Mouse (Mus musculus) stomach, embryonic 14.5 days (tissue): ENCODE data around the gene Maml3. TPM values are rescaled to one million over a fixed set of nuclear protein-coding genes. Genes with fewer than 3 reads are reported as not detected.
A peak's percentile ranks its signal among the peaks of the same experiment; 100 is the strongest.

Experiments
- ATAC-seq: fragments of 200-750 bp; cut with Nextera tagmentation; 2 replicates; pipeline ENCODE4 v1.8.0; 2017; ENCODE audit warnings: low read depth, moderate TSS enrichment; ENCODE audit not compliant: insufficient number of reproducible peaks, insufficient read depth, low FRiP score
- H3K27ac ChIP-seq: fragments of 300-500 bp; sonication (generic); 2 replicates; pipeline ENCODE4 v1.5.1; 2014; ENCODE audit warnings: mild to moderate bottlenecking, low read length, moderate library complexity, mixed read lengths
- H3K27me3 ChIP-seq: fragments of 300-500 bp; sonication (generic); 2 replicates; pipeline ENCODE4 v1.6.1; 2014; ENCODE audit warnings: low read length, control low read depth, mixed read lengths; ENCODE audit not compliant: control insufficient read depth, insufficient read depth
- H3K36me3 ChIP-seq: fragments of 300-500 bp; sonication (generic); 2 replicates; pipeline ENCODE4 v1.6.1; 2014; ENCODE audit warnings: mild to moderate bottlenecking, control low read depth, low read length, moderate library complexity, mixed read lengths; ENCODE audit not compliant: control insufficient read depth, insufficient read depth
- H3K4me1 ChIP-seq: fragments of 300-500 bp; sonication (generic); 2 replicates; pipeline ENCODE4 v1.6.1; 2014; ENCODE audit warnings: low read length, control low read depth, mixed read lengths; ENCODE audit not compliant: control insufficient read depth, insufficient read depth
- H3K4me2 ChIP-seq: fragments of 300-500 bp; sonication (generic); replicated peaks from 2 replicates; pipeline ENCODE4 v1.6.1; 2014; ENCODE audit warnings: low read depth, low read length, control low read depth
- H3K4me3 ChIP-seq: fragments of 300-500 bp; sonication (generic); 2 replicates; pipeline ENCODE4 v1.5.1; 2014; ENCODE audit warnings: low read depth, low read length, control low read depth
- H3K9ac ChIP-seq: fragments of 300-500 bp; sonication (generic); replicated peaks from 2 replicates; pipeline ENCODE4 v1.6.1; 2014; ENCODE audit warnings: low read depth, mild to moderate bottlenecking, control low read depth, low read length, moderate library complexity, mixed read lengths
- H3K9me3 ChIP-seq: fragments of 300-500 bp; sonication (generic); 2 replicates; pipeline ENCODE4 v1.6.1; 2016; ENCODE audit warnings: low read depth, low read length, control low read depth; ENCODE audit not compliant: control insufficient read depth
- WGBS: fragments of 180-500 bp; shearing (Covaris S2); extraction: QIAGEN DNeasy Blood & Tissue Kit; methylation state at CpG from one replicate; pipeline ENCODE4 v1.1.7; 2014; 5-methylcytosine and 5-hydroxymethylcytosine counted together
- polyA plus RNA-seq: library from polyadenylated mRNA; unstranded; fragments of >200 nt; fragmentation: Nextera tagmentation; extraction: Ambion mirVana; gene quantifications from 2 replicates; pipeline ENCODE4 v1.2.1, GENCODE M21; 2014

The Maml3 gene
- polyA plus RNA-seq, 1 experiment from 2014 or later, result 9.3 TPM

GRCm38 (mm10) chr3:52016178-52016577 is 88.7 kb downstream of the Maml3 start:
- H3K27me3 ChIP-seq, result no peaks in the 10 kb centered on the region
- no peak overlapping the region for H3K27ac ChIP-seq
- H3K9me3 ChIP-seq, result no peaks in the 10 kb centered on the region
- H3K36me3 ChIP-seq, result no peaks in the 10 kb centered on the region
- no peak for ATAC-seq
- H3K9ac ChIP-seq, result no peak overlapping the region
- 94% methylated on average over 3 of the region's 3 CpGs for WGBS
- no peak overlapping the region for H3K4me2 ChIP-seq
- no peak overlapping the region for H3K4me3 ChIP-seq
- H3K4me1 ChIP-seq, result 0 out of 2 replicates have a peak, but pooled peaks cover 2% of the 10 kb centered on the region

GRCm38 (mm10) chr3:52015556-52015955 is 89.3 kb downstream of the Maml3 start:
- no peak for ATAC-seq
- 0 out of 2 replicates have a peak, but pooled peaks cover 2% of the 10 kb centered on the region for H3K4me1 ChIP-seq
- no peak overlapping the region for H3K27ac ChIP-seq
- H3K4me3 ChIP-seq, result no peak overlapping the region
- H3K27me3 ChIP-seq, result no peaks in the 10 kb centered on the region
- H3K9me3 ChIP-seq, result no peaks in the 10 kb centered on the region
- no peaks in the 10 kb centered on the region for H3K36me3 ChIP-seq
- no peak overlapping the region for H3K4me2 ChIP-seq
- no peak overlapping the region for H3K9ac ChIP-seq
- WGBS, result 71% methylated on average over 1 of the region's 1 CpGs

- WGBS, result 65% methylated on average over 9 of the region's 9 CpGs
- Histone ChIP-seq H3K9ac (no peak overlapping the region), H3K27me3 (no peaks in the 10 kb centered on the region), H3K36me3 (no peaks in the 10 kb centered on the region), H3K4me1 (peaks cover 20% of the 10 kb centered on the region), H3K27ac (no peak overlapping the region), H3K4me3 (no peak overlapping the region), H3K9me3 (no peaks in the 10 kb centered on the region), H3K4me2 (no peak overlapping the region)
- no peak for ATAC-seq
Observed at GRCm38 (mm10) chr3:52011032-52011710, 93.7 kb downstream of the Maml3 start.

GRCm38 (mm10) chr3:52009321-52009720 is 95.6 kb downstream of the Maml3 start:
- WGBS, result 35% methylated on average over 6 of the region's 6 CpGs
- Histone ChIP-seq H3K4me3 (no peak overlapping the region), H3K36me3 (no peaks in the 10 kb centered on the region), H3K4me2 (no peak overlapping the region), H3K4me1 (peaks cover 23% of the 10 kb centered on the region), H3K9me3 (no peaks in the 10 kb centered on the region), H3K27me3 (no peaks in the 10 kb centered on the region), H3K9ac (no peak overlapping the region), H3K27ac (no peak overlapping the region)
- no peak for ATAC-seq

GRCm38 (mm10) chr3:52007602-52008252 is 97.1 kb downstream of the Maml3 start:
- H3K9me3 ChIP-seq, result no peaks in the 10 kb centered on the region
- peak overlapping the region; percentile 36 for H3K4me3 ChIP-seq
- peak overlapping the region; percentile 81 for H3K4me2 ChIP-seq
- ATAC-seq, result peak; percentile 66; the same call in 1 of the 2 replicates
- H3K4me1 ChIP-seq, result peaks cover 23% of the 10 kb centered on the region
- no peaks in the 10 kb centered on the region for H3K36me3 ChIP-seq
- no peaks in the 10 kb centered on the region for H3K27me3 ChIP-seq
- no peak overlapping the region; the same call in 1 of the 2 replicates for H3K9ac ChIP-seq
- under 1% methylated on average over 20 of the region's 21 CpGs for WGBS
- peak overlapping the region; percentile 29; the same call in 1 of the 2 replicates for H3K27ac ChIP-seq

GRCm38 (mm10) chr3:52006721-52007330 is 98.0 kb downstream of the Maml3 start:
- Histone ChIP-seq H3K4me2 (peak overlapping the region; percentile 81), H3K9ac (no peak overlapping the region), H3K27me3 (no peaks in the 10 kb centered on the region), H3K4me1 (peaks cover 23% of the 10 kb centered on the region), H3K27ac (no peak overlapping the region), H3K36me3 (no peaks in the 10 kb centered on the region), H3K9me3 (no peaks in the 10 kb centered on the region), H3K4me3 (peak overlapping the region; percentile 36; the same call in 1 of the 2 replicates)
- 32% methylated on average over 9 of the region's 9 CpGs for WGBS
- ATAC-seq, result no peak

- Histone ChIP-seq H3K27me3 (no peaks in the 10 kb centered on the region), H3K4me3 (no peak overlapping the region), H3K27ac (no peak overlapping the region), H3K9me3 (no peaks in the 10 kb centered on the region), H3K4me1 (peaks cover 28% of the 10 kb centered on the region), H3K9ac (no peak overlapping the region), H3K36me3 (no peaks in the 10 kb centered on the region), H3K4me2 (no peak overlapping the region)
- no peak for ATAC-seq
- 70% methylated on average over 6 of the region's 6 CpGs for WGBS
Observed at GRCm38 (mm10) chr3:52003663-52004062, 101.2 kb downstream of the Maml3 start.

- 84% methylated on average over 9 of the region's 9 CpGs for WGBS
- H3K27ac ChIP-seq, result no peak overlapping the region
Observed at GRCm38 (mm10) chr3:52001518-52001895, 103.4 kb downstream of the Maml3 start.

More at GRCm38 (mm10) chr3:52001518-52001895, 103.4 kb downstream of the Maml3 start:
- Histone ChIP-seq H3K36me3 (no peaks in the 10 kb centered on the region), H3K9ac (no peak overlapping the region), H3K4me3 (no peak overlapping the region), H3K9me3 (no peaks in the 10 kb centered on the region), H3K4me1 (peaks cover 12% of the 10 kb centered on the region; the same call in 1 of the 2 replicates), H3K4me2 (no peak overlapping the region), H3K27me3 (no peaks in the 10 kb centered on the region)
- no peak for ATAC-seq
